Mouse (Mus musculus) testis, adult 2 months (tissue): ENCODE data around the gene Pcdh19. TPM values are rescaled to one million over a fixed set of nuclear protein-coding genes. Genes with fewer than 3 reads are reported as not detected.

Source experiments
- H3K27ac ChIP-seq: fragments of 200-500 bp; 2 replicates; pipeline ENCODE4 v1.5.1; 2012; ENCODE audit warnings: low read depth, low read length; ENCODE audit not compliant: control insufficient read depth, insufficient read depth
- H3K27me3 ChIP-seq: fragments of 200-500 bp; 2 replicates; pipeline ENCODE4 v1.6.1; 2012; ENCODE audit warnings: mild to moderate bottlenecking, low read length, moderate library complexity; ENCODE audit not compliant: control insufficient read depth, insufficient read depth
- H3K36me3 ChIP-seq: fragments of 200-500 bp; 2 replicates; pipeline ENCODE4 v1.6.1; 2012; ENCODE audit warnings: mild to moderate bottlenecking, low read length; ENCODE audit not compliant: control insufficient read depth, insufficient read depth
- H3K4me1 ChIP-seq: fragments of 200-500 bp; 2 replicates; pipeline ENCODE4 v1.6.1; 2012; ENCODE audit warnings: low read length; ENCODE audit not compliant: control insufficient read depth, insufficient read depth
- H3K4me3 ChIP-seq: fragments of 200-500 bp; 2 replicates; pipeline ENCODE4 v1.5.1; 2012; ENCODE audit warnings: low read depth, mild to moderate bottlenecking, low read length, moderate library complexity, mixed read lengths; ENCODE audit not compliant: control insufficient read depth
- CTCF ChIP-seq: fragments of 200-500 bp; IDR thresholded peaks from 2 replicates; pipeline ENCODE4 v1.5.1; 2012; ENCODE audit warnings: low read depth, mild to moderate bottlenecking, inconsistent platforms, low read length, moderate library complexity; ENCODE audit not compliant: control insufficient read depth, insufficient read depth, insufficient replicate concordance
- POLR2A ChIP-seq: fragments of 200-500 bp; IDR thresholded peaks from 2 replicates; pipeline ENCODE4 v1.6.1; 2012; ENCODE audit warnings: low read depth, mild to moderate bottlenecking, inconsistent platforms, low read length, moderate library complexity; ENCODE audit not compliant: control insufficient read depth
- polyA plus RNA-seq: library from polyadenylated mRNA; depleted of rRNA; stranded (reverse); fragments of >200 nt; gene quantifications from 2 replicates; pipeline ENCODE4 v1.2.3, GENCODE M21; 2012

Pcdh19 gene
- polyA plus RNA-seq, 1 experiment: 0.09 TPM

DNA sequence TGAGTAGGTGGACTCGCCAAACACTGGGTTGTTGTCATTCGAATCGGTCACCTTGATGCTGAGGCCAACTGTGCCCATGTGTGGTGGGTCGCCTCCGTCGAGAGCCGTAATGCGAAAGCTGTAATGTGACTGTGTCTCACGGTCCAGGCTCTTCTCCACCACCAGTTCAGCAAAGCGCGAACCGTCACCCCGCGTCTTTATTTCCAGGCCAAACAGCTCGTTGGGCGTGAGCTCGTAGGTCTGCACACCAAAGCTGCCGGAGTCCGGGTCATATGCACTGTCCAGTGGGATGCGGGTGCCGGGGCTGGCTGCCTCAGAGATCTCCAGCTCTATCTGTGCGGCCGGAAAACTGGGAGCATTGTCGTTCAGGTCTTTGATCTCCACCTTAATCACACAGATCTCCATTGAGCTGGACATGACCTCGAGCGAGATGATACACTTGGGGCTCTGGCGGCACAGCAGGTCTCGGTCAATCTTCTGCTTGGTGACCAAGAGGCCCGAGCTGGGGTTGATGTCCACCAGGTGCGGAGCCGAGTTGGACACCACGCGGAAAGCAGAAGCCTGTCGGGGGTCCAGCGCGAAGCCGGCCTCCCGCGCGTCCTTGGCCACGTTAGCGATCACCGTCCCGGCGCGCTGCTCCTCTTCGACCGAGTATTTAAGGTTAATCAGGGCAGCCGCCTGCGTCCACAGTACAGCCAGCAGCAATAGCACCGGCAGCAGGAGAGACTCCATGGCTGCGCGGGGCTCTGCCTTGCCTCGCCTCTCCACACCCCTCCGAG, 2.1 kb downstream of the Pcdh19 start:
- Histone ChIP-seq H3K4me1 (peaks cover 20% of the 10 kb centered on the region), H3K4me3 (peak overlapping the region; percentile 61), H3K27me3 (no peaks in the 10 kb centered on the region), H3K27ac (no peak overlapping the region), H3K36me3 (no peaks in the 10 kb centered on the region)
- TF ChIP-seq POLR2A (no peak), CTCF (no peak)

DNA sequence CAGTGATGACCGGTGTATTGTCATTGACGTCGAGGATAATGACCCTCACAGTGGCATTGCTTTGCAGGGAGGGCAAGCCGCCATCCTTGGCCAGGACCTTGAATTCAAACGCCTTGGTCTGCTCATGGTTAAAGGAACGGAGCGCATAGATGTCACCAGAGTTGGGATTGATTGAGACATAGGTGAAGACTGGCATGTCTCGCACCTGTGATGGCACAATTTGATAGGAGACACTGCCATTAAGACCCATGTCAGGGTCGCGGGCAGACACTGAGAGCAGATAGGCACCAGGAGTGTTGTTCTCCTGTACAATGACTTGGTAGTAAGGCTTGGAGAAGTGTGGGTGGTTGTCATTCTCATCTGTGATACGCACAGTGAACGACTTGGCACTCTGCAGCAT, 3.2 kb downstream of the Pcdh19 start:
- Histone ChIP-seq H3K27me3 (no peaks in the 10 kb centered on the region), H3K36me3 (no peaks in the 10 kb centered on the region), H3K4me1 (peaks cover 20% of the 10 kb centered on the region), H3K27ac (no peak overlapping the region), H3K4me3 (no peak overlapping the region)
- TF ChIP-seq POLR2A (no peak), CTCF (no peak)

DNA sequence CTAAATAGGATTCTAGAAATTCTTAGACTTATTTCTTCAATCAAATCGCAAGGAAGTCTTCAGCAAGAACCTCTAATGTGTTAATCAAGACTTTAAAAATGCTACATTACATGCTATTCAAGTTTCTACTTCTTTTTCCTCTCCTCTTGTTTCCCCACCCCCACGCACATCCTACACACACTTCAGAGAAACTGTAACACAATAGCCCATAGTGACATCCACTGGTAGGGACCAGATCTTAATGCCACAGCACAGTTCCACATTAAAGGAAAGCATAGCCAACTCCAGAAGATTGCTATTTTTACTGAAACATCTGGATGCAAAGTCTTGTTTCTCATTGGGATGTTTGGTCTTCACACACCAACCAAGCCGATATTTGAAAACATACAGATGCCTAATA, 4.8 kb downstream of the Pcdh19 start:
- Histone ChIP-seq H3K4me3 (no peak overlapping the region), H3K4me1 (peaks cover 16% of the 10 kb centered on the region), H3K36me3 (no peaks in the 10 kb centered on the region), H3K27ac (no peak overlapping the region), H3K27me3 (no peaks in the 10 kb centered on the region)
- TF ChIP-seq POLR2A (no peak), CTCF (no peak)

DNA sequence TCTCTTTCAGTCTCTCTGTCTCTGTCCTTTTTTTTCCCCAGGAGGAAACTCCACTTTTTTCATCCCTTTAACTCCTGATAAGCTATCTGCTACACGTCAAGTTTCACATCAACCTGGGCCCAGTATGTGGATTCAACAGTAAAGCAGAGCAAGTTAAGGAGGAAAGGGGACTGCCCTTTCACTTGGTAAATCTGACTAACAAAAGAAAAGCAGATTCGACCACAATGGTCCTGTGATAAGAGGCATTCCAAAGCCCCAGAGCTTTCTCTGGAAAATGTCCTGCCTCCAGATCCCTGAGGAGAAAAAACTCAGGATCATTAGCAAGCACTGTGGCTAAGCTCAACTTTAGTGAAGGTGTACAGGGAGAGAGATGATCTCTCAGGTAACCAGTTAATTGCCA, 13.7 kb downstream of the Pcdh19 start:
- TF ChIP-seq CTCF (no peak), POLR2A (no peak)
- H3K27me3 ChIP-seq: no peaks in the 10 kb centered on the region
- H3K4me1 ChIP-seq: no peaks in the 10 kb centered on the region
- H3K36me3 ChIP-seq: no peaks in the 10 kb centered on the region
- no peak overlapping the region for H3K27ac ChIP-seq
- no peak overlapping the region for H3K4me3 ChIP-seq

DNA sequence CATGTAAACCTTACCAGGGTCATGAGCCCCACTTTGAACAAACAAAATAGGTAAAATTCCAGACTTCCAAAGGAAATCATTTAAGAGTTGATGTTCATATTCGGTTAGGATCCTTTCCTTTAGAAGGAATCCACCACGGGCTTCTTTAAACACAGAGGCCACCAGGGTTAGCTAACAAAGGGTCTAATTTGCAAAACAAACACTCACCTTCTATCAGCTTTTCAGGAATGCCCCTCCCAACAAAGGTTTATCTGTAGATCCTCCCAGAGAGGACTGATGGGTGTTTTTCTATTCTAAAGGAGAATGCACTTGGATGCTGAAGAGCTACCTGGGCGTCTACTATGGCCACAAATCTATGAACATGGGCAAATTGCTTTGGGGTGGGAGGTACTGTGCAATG, 15.0 kb downstream of the Pcdh19 start:
- no peak overlapping the region for H3K4me3 ChIP-seq
- no peaks in the 10 kb centered on the region for H3K36me3 ChIP-seq
- H3K27me3 ChIP-seq: no peaks in the 10 kb centered on the region
- H3K4me1 ChIP-seq: no peaks in the 10 kb centered on the region
- H3K27ac ChIP-seq: no peak overlapping the region
- TF ChIP-seq CTCF (no peak), POLR2A (no peak)

DNA sequence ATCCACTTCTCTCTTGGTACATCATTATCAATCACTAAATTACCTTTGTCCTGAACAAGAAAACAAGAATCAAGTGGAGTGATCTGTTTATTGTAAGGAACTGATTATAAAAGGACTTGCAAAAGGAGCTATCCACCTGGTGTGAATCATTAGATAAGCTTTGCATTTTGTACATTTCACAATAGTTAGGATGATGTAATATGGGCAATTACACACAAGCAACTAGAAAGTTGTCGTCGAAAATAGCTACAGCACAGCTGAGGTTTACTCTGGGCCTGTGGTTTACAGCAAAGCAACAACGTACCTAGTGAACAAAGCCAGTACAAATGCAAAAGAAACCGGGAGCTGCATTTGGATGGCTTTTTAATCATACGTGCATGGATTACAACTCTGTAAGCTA, 28.7 kb downstream of the Pcdh19 start:
- H3K27ac ChIP-seq: no peak overlapping the region
- H3K4me1 ChIP-seq: no peaks in the 10 kb centered on the region
- no peaks in the 10 kb centered on the region for H3K27me3 ChIP-seq
- no peak overlapping the region for H3K4me3 ChIP-seq
- TF ChIP-seq POLR2A (no peak), CTCF (no peak)
- no peaks in the 10 kb centered on the region for H3K36me3 ChIP-seq

DNA sequence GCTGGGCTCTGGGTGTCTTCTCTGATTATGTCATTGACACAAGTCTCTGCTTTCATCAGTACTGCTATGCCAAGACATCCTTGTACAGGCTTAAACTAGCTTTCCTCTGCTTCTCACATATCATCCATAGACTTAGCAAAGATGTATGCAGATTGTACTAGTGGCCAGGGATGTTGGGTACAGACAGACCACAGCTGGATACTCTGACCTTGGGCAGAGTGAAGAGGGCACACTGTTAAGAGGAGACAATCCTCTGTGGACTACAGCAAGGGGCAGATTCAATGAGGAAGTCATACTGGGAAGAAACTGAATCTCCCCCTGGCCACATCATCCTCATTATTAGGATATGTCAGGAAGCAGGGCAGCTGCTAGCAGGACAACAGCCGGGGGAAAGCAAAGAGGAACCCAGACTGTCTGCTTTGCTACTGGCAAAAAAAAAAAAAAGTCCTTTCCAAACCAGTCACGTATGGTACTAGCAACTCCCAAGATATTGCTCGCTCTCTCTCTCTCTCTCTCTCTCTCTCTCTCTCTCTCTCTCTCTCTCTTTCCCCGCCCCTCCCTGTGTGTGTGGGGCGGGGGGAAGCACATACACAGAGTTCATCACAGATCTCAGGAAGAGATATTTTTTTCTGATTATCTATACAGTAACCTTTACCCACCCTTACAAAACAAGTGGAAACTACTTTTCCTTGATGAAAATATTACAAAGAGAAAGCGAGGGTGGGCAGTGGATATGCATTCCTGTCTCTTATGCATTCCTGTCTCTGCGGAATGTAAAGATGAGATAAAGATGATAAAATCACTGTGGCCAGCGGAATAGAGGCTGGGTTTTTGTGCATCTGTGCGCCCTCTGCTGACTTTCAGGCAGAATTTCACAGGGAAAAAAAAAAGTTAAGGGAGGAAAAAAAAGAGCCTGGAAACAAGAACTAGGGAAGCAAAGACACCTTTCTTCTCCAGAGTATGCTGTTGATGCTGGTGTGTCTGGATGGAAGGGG, 31.2 kb downstream of the Pcdh19 start:
- Histone ChIP-seq H3K27ac (no peak overlapping the region), H3K27me3 (no peaks in the 10 kb centered on the region), H3K4me1 (no peaks in the 10 kb centered on the region), H3K4me3 (no peak overlapping the region), H3K36me3 (no peaks in the 10 kb centered on the region)
- TF ChIP-seq CTCF (no peak), POLR2A (no peak)
